Mouse (Mus musculus) ES-Bruce4 (cell line): Measurements from ENCODE around the gene Ifitm2.

Experiments used
- CTCF ChIP-seq: IDR thresholded peaks from one replicate; pipeline ENCODE4 v1.8.1; 2011; ENCODE audit warnings: low read depth, low read length
- EP300 ChIP-seq: IDR thresholded peaks from 2 replicates; pipeline ENCODE4 v1.6.1; 2011; ENCODE audit warnings: low read depth, low read length; ENCODE audit not compliant: insufficient read depth
- POLR2A ChIP-seq: IDR thresholded peaks from one replicate; pipeline ENCODE4 v1.8.1; 2011; ENCODE audit warnings: low read length; ENCODE audit not compliant: insufficient read depth

- TF ChIP-seq CTCF (no peak), EP300 (peak; percentile 78), POLR2A (no peak)
Measured at GRCm38 (mm10) chr7:140960026-140960425, 4.2 kb upstream of the Ifitm2 start.
